Mouse (Mus musculus) lung, postnatal 36 days (tissue): ENCODE data around the gene Zfp652.

Source experiments
- DNase-seq: peaks from one replicate; pipeline ENCODE4 v3.0.0; 2022; ENCODE audit warnings: mixed read lengths

Gene Zfp652

GRCm38 (mm10) chr11:95769208-95769607 is 56.7 kb downstream of the Zfp652 start:
- no peak for DNase-seq

DNA sequence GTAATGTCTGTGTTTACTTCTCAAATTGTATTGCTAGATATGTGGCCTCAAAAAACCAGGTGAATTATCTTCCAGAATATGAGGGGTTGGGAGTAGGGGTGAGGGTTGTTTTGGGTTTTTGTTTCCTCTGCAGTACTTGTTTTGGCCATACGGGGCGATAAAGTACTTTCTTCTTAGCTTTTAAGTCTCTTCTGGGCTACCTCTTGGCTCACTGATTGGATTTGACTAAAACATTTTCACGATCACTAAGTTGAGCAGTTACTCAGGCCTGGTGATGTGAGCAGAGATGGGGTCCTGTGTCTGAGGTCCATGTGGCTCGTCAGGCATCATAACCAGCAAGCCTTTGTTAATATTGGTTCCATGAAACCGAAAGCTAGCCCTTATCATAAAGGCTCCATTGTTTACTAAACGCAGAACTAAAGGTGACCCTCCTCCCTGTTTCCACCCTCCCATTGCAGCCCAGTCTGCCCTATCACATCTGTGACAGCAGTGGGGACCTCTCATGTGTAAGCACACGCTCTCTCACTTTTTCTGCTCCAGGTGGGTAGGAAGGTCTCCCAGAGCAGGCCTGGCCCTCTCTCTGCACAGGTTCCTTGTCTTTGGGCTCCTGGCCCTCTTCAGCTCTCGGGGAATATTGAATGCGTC is 58.4 kb downstream of the Zfp652 start:
- peak; percentile 74 for DNase-seq

DNA sequence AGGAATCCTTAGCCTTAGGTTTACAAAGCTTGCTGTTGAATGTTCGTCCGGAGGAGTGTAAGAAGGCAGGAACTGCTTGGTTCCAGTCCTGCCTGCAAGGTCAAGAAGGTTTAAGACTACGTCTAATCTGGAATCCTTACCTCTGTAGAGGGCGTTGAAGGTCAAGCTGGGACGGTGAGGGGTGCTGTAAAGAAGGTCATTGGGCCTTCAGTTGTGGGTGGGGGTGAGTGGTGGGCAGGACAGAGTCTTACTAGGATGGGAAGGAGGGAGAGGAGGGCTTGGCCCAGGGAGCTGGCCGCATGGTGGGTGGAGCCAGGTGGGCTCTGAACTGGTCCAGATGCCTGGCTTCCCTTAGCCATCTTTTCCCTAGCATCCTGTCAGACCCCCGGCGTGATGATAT is 59.2 kb downstream of the Zfp652 start:
- DNase-seq = no peak

DNA sequence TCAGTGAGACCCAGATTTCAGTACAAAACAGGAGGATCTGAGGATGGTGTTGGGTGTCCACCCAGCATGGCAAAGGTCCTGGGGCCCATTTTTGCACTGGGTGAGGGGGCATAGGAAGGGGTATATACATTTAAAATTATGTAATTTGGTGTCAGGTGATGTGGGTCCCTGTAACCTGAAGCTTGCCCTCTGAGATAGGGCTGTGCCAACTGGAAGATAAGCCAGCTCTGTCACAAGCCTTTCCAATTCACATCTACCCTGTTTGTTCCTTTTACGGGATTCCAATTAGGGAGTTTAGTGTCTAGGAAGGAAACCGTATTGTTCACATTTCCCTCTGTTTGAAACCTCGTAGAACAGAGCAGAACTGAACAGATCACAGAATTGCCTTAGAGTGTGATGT is 60.8 kb downstream of the Zfp652 start:
- peak; percentile 34 for DNase-seq

DNA sequence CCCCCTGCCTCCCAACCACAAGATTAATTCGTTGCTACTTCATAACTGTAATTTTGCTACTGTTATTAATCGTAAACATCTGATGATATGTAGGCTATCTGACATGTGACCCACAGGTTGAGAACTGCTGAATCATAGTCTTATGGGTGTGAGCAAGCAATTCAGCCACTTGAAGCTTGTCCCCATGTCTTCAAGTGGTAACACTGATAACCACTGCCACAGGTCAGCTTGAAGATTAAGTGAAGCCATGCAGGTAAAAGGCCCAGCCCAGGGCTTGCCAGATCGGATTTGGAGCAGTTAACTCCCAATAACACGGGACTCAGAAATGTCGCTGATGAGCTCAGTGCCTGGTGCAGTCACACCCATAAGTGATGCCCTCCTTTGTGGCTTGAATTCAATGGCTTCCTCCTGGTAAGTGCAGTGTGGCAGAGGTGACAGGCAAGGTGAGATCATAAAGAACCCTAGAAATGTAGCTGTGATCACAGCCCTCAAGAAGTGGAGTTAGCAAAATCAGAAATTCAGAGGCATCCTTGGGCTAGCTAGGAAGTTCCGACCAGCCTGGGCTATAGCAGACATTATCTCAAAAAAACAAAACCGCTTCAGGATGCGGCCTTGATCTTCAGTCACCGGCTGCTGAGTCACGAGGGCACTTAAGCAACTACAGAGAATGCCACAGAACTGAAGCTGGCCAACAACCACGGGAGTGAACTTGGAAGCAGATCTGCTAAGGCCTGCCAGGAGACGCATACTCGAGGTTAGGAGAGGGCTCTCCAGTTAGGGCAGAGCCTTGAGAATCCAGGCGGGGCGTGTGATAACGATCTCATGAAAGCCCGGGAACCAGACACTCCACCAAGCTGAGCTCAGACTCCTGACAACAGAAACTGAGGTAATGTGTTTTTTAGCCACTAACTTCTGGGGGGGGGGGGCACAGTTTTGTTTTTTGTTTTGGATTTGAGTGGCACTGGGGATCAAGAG is 65.1 kb downstream of the Zfp652 start:
- DNase-seq = peak; percentile 95

DNA sequence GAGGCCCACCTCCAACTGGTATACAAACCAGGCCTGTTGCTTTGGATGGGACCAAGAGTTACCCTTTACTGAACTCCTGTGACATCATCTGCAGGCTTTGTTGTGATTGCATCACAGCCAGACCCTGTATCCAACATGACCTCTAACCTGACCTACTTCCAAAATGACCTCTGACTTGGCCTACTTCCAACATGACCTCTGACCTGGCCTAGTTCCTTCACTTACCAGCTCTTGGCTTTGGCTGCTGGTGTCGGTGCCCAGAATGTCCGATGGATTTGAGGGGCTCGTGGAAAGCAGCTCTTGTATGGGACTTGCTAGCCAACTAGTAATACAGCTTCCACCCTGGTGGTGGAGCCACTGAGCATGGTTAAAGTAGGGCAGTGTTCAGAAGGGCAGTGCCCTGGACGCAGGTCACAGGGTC is 66.4 kb downstream of the Zfp652 start:
- peak; percentile 79 for DNase-seq

GRCm38 (mm10) chr11:95779366-95779765 is 66.9 kb downstream of the Zfp652 start:
- DNase-seq = no peak

GRCm38 (mm10) chr11:95780480-95780879 is 68.0 kb downstream of the Zfp652 start:
- peak; percentile 76 for DNase-seq

DNA sequence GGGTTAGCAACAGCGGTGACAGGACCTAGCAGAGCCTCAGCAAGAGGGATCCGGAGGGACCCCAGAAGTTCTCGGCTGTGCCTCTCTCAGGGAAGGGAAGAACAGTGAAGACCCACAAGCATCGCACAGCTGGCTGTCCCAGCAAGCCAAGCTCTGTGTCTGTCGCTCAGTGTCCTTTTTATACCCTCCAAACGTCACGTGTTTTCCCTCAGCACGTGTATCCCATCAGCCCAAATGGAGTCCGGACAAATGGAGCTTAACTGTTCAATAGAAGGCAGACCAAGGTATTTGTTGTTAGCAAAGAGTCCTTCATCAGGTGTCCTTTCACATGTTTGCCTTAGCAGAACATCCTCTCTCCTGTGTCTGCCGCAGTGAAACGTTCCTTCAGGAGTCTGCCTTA is 69.1 kb downstream of the Zfp652 start:
- DNase-seq = no peak

DNA sequence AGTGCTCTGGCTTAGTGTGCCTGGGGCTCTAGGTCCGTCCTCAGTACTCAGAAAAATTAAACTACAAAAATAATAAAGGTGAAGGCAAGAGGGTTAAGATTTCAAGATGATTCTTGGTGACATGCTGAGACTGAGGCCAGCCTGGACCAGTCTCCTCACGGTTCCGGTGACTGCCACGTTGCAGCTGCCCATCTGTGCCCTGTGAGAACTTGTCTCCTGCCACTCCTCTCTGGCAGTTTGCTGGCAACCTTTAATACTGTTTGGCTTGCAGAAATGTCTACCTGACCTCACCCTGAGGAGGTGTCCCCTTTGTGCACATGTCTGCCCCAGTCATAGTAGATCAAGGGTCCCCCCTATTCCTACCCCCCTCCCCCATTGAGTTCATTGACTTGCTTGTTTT is 71.0 kb downstream of the Zfp652 start:
- no peak for DNase-seq

DNA sequence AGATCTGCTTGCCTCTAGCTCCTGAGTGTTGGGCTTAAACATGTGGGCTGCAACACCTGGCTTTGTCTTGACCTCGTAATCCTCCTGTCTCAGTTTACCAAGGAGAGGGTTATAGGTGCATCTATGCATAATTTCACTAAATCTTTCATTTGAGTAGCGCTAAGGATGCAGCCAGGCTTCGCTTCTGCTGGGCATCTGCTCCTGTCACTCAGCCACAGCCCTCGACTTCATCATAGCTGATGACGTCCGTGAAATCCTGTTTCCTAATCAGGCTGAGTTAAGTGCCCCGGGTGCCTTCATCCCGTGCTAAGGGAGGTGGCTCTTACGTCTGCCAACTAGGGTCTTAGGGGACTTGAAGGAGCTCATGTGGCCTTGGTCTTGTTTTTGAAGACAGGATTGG is 71.5 kb downstream of the Zfp652 start:
- DNase-seq = no peak

DNA sequence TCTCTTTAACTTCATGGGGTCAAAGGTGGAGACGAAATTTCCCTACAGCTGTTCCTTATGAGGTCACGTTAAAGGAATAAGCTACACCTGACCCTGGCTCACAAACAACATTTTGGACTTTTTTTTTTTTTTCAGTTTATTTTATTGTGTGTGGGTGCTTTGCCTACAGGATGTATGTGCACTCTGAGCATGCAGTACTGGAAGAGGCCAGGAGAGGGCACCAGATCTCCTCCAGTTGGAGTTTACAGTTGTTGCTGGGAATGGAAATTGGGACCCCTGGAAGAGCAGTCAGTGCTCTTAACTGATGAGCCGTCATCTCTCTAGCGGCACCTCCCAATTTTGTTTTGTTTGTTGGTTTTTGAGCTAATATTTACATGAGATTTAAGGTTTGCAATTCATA is 73.2 kb downstream of the Zfp652 start:
- DNase-seq = no peak

- DNase-seq = no peak
These were observed 74.0 kb downstream of the Zfp652 start for GRCm38 (mm10) chr11:95786511-95786910.

DNA sequence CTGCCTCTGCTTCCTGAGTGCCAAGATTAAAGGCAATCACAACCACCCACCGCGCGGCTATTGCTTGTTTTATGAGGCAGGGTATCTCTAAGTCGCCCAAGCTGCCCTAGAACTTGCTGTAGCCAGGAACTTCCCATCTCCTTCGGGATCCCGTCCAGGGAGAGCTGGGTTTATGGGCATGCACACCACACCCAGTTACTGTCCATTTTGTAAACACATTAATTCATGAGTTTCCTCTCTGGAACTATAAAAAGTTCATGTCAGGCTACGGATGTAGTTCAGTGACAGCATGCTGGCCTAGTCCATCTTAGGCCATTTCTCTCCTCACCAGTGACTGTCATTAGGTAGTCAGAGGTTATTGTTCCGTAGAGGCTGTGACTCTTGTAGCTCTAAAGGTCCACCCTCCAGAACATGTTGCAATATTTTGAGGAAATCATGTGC is 77.0 kb downstream of the Zfp652 start:
- DNase-seq = peak; percentile 76

- DNase-seq = no peak
These were observed 79.3 kb downstream of the Zfp652 start for GRCm38 (mm10) chr11:95791787-95792186.

DNA sequence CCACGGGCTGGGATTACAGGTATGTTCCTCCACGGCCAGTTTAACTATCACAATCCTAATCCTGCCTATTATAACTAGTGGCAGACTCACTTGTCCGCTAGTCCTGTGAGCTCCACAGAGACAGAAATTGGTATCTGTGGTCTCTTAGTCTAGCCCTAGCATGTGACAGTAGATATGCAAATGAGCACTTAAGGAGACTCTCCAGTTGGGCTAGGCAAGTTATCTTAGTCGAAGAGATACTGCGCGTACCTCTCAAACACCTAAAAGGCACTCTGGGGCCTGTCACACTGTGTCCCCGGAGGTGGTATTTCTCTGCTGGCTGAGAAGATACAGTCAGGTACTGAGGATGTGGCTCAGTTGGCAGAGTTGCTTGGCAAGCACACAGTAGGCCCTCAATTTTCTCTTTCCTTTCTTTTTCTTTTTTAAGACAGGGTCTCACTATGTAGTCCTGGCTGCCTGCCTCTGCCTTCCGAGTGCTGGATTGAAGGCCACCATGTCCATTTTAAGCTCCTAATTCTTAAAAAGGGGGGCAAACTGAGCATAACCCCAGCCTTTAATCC is 80.6 kb downstream of the Zfp652 start:
- DNase-seq = no peak

DNA sequence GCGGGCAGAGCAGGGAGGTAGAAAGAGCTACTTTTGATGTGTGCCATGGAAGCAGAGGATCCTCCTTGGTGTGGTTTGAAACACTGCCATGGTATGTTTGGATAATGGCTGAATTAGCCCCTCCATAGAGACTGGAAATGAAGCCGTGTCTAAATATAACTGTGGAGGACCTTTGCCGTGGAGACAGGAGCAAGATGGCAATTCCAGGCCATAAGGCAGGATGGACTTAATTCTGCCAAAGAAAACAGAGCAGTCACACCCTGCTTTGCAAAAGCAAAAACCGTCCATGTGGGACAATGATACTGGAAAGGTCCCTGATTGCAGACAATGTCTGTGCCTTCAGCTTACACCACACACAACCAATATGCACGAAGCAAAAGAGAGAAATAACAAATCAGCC is 81.7 kb downstream of the Zfp652 start:
- no peak for DNase-seq

- DNase-seq = peak; percentile 31
These were observed 83.1 kb downstream of the Zfp652 start for GRCm38 (mm10) chr11:95795582-95795981.

- DNase-seq = no peak
These were observed 92.5 kb downstream of the Zfp652 start for GRCm38 (mm10) chr11:95805010-95805409.

- DNase-seq = no peak
These were observed 93.1 kb downstream of the Zfp652 start for GRCm38 (mm10) chr11:95805527-95805926.

GRCm38 (mm10) chr11:95807884-95808283 is 95.4 kb downstream of the Zfp652 start:
- no peak for DNase-seq

GRCm38 (mm10) chr11:95808448-95809011 is 96.1 kb downstream of the Zfp652 start:
- no peak for DNase-seq

GRCm38 (mm10) chr11:95809603-95810002 is 97.1 kb downstream of the Zfp652 start:
- no peak for DNase-seq
